Mouse (Mus musculus) thymus, adult 2 months (tissue): ENCODE results near the gene Gfap. TPM values are rescaled to one million over a fixed set of nuclear protein-coding genes. Genes with fewer than 3 reads are reported as not detected.

Experiments used
- DNase-seq: peaks from one replicate; pipeline ENCODE4 v3.0.0; 2021
- H3K27ac ChIP-seq: fragments of 200-500 bp; 2 replicates; pipeline ENCODE4 v1.5.1; 2012; ENCODE audit warnings: low read length, control low read depth; ENCODE audit not compliant: control insufficient read depth, insufficient read depth
- H3K27me3 ChIP-seq: fragments of 200-500 bp; 2 replicates; pipeline ENCODE4 v1.6.1; 2012; ENCODE audit warnings: mild to moderate bottlenecking, low read length, moderate library complexity, mixed read lengths; ENCODE audit not compliant: control insufficient read depth, insufficient read depth
- H3K36me3 ChIP-seq: fragments of 200-500 bp; 2 replicates; pipeline ENCODE4 v1.6.1; 2012; ENCODE audit warnings: mild to moderate bottlenecking, low read length, moderate library complexity; ENCODE audit not compliant: control insufficient read depth, insufficient read depth
- H3K4me1 ChIP-seq: fragments of 200-500 bp; replicated peaks from 2 replicates; pipeline ENCODE4 v1.6.1; 2012; ENCODE audit warnings: low read length; ENCODE audit not compliant: control insufficient read depth, insufficient read depth
- H3K4me3 ChIP-seq: fragments of 200-500 bp; 2 replicates; pipeline ENCODE4 v1.5.1; 2012; ENCODE audit warnings: mild to moderate bottlenecking, low read length, control low read depth, moderate library complexity; ENCODE audit not compliant: control insufficient read depth, insufficient read depth
- CTCF ChIP-seq: fragments of 200-500 bp; IDR thresholded peaks from 2 replicates; pipeline ENCODE4 v1.5.1; 2012; ENCODE audit warnings: mild to moderate bottlenecking, control low read depth, low read length, moderate library complexity, borderline replicate concordance; ENCODE audit not compliant: control insufficient read depth, poor library complexity, insufficient read depth; ENCODE audit errors: extremely low read depth
- POLR2A ChIP-seq: fragments of 200-500 bp; IDR thresholded peaks from 2 replicates; pipeline ENCODE4 v1.6.1; 2012; ENCODE audit warnings: mild to moderate bottlenecking, low read length, control low read depth, moderate library complexity; ENCODE audit not compliant: control insufficient read depth, poor library complexity, insufficient read depth; ENCODE audit errors: extremely low read depth
- WGBS: fragments of 180-500 bp; shearing (Covaris S2); methylation state at CpG from one replicate; pipeline ENCODE4 v1.1.7; 2018; 5-methylcytosine and 5-hydroxymethylcytosine counted together
- polyA plus RNA-seq: library from polyadenylated mRNA; depleted of rRNA; stranded (reverse); fragments of >200 nt; gene quantifications from 2 replicates; pipeline ENCODE4 v1.2.3, GENCODE M21; 2012

Gfap gene
- polyA plus RNA-seq, 1 experiment, result 1.1 TPM

GRCm38 (mm10) chr11:102941236-102941635 lies 40.5 kb upstream of the Gfap start:
- H3K4me3 ChIP-seq, result no peak overlapping the region
- peaks cover 6% of the 10 kb centered on the region for H3K4me1 ChIP-seq
- WGBS, result 69% methylated on average over 6 of the region's 6 CpGs
- H3K36me3 ChIP-seq, result no peaks in the 10 kb centered on the region
- TF ChIP-seq CTCF (no peak), POLR2A (no peak)
- peaks cover 20% of the 10 kb centered on the region for H3K27me3 ChIP-seq
- H3K27ac ChIP-seq, result no peak overlapping the region
- no peak for DNase-seq

- Histone ChIP-seq H3K36me3 (no peaks in the 10 kb centered on the region), H3K4me1 (no peaks in the 10 kb centered on the region), H3K27me3 (peaks cover under 1% of the 10 kb centered on the region), H3K27ac (no peak overlapping the region), H3K4me3 (no peak overlapping the region)
- WGBS, result 15% methylated on average over 13 of the region's 13 CpGs
- no peak for TF ChIP-seq POLR2A
- TF ChIP-seq CTCF, result no peak
- no peak for DNase-seq
Observed at GRCm38 (mm10) chr11:102939024-102939675, 38.4 kb upstream of the Gfap start.

GRCm38 (mm10) chr11:102937529-102938182 lies 36.9 kb upstream of the Gfap start:
- WGBS, result 90% methylated on average over 3 of the region's 3 CpGs
- TF ChIP-seq POLR2A (no peak), CTCF (no peak)
- Histone ChIP-seq H3K4me1 (no peaks in the 10 kb centered on the region), H3K27me3 (no peaks in the 10 kb centered on the region; the same call in none of the 2 replicates), H3K27ac (no peak overlapping the region), H3K4me3 (no peak overlapping the region), H3K36me3 (no peaks in the 10 kb centered on the region)
- DNase-seq, result no peak

- no peak for DNase-seq
- 59% methylated on average over 4 of the region's 4 CpGs for WGBS
- no peak for TF ChIP-seq CTCF
- no peak for TF ChIP-seq POLR2A
- Histone ChIP-seq H3K27ac (no peak overlapping the region), H3K4me1 (no peaks in the 10 kb centered on the region), H3K4me3 (no peak overlapping the region), H3K36me3 (no peaks in the 10 kb centered on the region), H3K27me3 (no peaks in the 10 kb centered on the region; the same call in 1 of the 2 replicates)
Observed at GRCm38 (mm10) chr11:102936272-102936671, 35.6 kb upstream of the Gfap start.

- H3K27me3 ChIP-seq, result no peaks in the 10 kb centered on the region
- TF ChIP-seq POLR2A, result no peak
- no peak for TF ChIP-seq CTCF
- no peak overlapping the region for H3K27ac ChIP-seq
- DNase-seq, result no peak
- 17% methylated on average over 10 of the region's 10 CpGs for WGBS
- no peaks in the 10 kb centered on the region for H3K4me1 ChIP-seq
- H3K4me3 ChIP-seq, result no peak overlapping the region
- no peaks in the 10 kb centered on the region for H3K36me3 ChIP-seq
Observed at GRCm38 (mm10) chr11:102930672-102931071, 30.0 kb upstream of the Gfap start.

- WGBS, result 2% methylated on average over 10 of the region's 10 CpGs
- H3K36me3 ChIP-seq, result no peaks in the 10 kb centered on the region
- DNase-seq, result no peak
- peak overlapping the region; percentile 36; the same call in 1 of the 2 replicates for H3K27ac ChIP-seq
- peak overlapping the region; percentile 76 for H3K4me3 ChIP-seq
- peaks cover 7% of the 10 kb centered on the region for H3K4me1 ChIP-seq
- no peaks in the 10 kb centered on the region for H3K27me3 ChIP-seq
- TF ChIP-seq POLR2A (no peak), CTCF (no peak)
Observed at GRCm38 (mm10) chr11:102925351-102925717, 24.6 kb upstream of the Gfap start.
